Mouse (Mus musculus) gastrocnemius, postnatal 36 days (tissue): ENCODE data around the gene Tsacc. TPM values are rescaled to one million over a fixed set of nuclear protein-coding genes. Genes with fewer than 3 reads are reported as not detected.
"Not testable (repeated sequence)": the region's sequence is repeated elsewhere in the genome, so short reads cannot be mapped to it uniquely, and the experiment has no call there.

Experiments
- DNase-seq, 2 experiments: peaks; one replicate each; pipeline ENCODE4 v3.0.0; 2022
- intact Hi-C: fragments of 180-260 bp; cut with DNase I; formaldehyde crosslinking; loops from one replicate; pipeline ENCODE4 v1.15.1; 2025
- total RNA-seq, 2 experiments: library from RNA; stranded (reverse); gene quantifications; 2 replicates each; pipeline ENCODE4 v1.2.3; 2021

Gene Tsacc
- total RNA-seq, 2 experiments from 2014 or later = 4.2 to 5.3 TPM

GRCm38 (mm10) chr3:88287110-88287509, 9.7 kb downstream of the Tsacc start, which contains the start of gene Gm38392:
Gene Gm38392, minus strand, starts transcription at chr3:88287210.
- DNase-seq = no peak
- intact Hi-C loops = no loop called here

- intact Hi-C loops, DNase-seq: not testable (repeated sequence)
Observed at GRCm38 (mm10) chr3:88285565-88285895, 11.3 kb downstream of the Tsacc start.

GRCm38 (mm10) chr3:88284815-88285564, 11.8 kb downstream of the Tsacc start:
- DNase-seq, intact Hi-C loops: not testable (repeated sequence)

- intact Hi-C loops, DNase-seq: not testable (repeated sequence)
Observed at GRCm38 (mm10) chr3:88281141-88281916, 15.5 kb downstream of the Tsacc start.

- DNase-seq = no peak
- intact Hi-C loops = no loop called here
Observed at GRCm38 (mm10) chr3:88280035-88280434, 16.8 kb downstream of the Tsacc start.

GRCm38 (mm10) chr3:88276529-88277143, 20.2 kb downstream of the Tsacc start:
- no peak for DNase-seq
- intact Hi-C loops = no loop called here

- no peak for DNase-seq
- intact Hi-C loops = no loop called here
Observed at GRCm38 (mm10) chr3:88276121-88276520, 20.7 kb downstream of the Tsacc start.

GRCm38 (mm10) chr3:88274002-88274401, 22.8 kb downstream of the Tsacc start:
- intact Hi-C loops = no loop called here
- no peak for DNase-seq

- DNase-seq = no peak
- intact Hi-C loops = no loop called here
Observed at GRCm38 (mm10) chr3:88271859-88272258, 24.9 kb downstream of the Tsacc start.

GRCm38 (mm10) chr3:88271298-88271697, 25.5 kb downstream of the Tsacc start:
- DNase-seq, intact Hi-C loops: not testable (repeated sequence)

GRCm38 (mm10) chr3:88268991-88269390, 27.8 kb downstream of the Tsacc start:
- no peak for DNase-seq
- intact Hi-C loops = no loop called here

GRCm38 (mm10) chr3:88268014-88268413, 28.8 kb downstream of the Tsacc start:
- DNase-seq, intact Hi-C loops: not testable (repeated sequence)

GRCm38 (mm10) chr3:88262346-88262745, 34.5 kb downstream of the Tsacc start:
- intact Hi-C loops = no loop called here
- DNase-seq = no peak

- intact Hi-C loops = no loop called here
- DNase-seq = no peak
Observed at GRCm38 (mm10) chr3:88256382-88256781, 40.4 kb downstream of the Tsacc start.

GRCm38 (mm10) chr3:88255950-88256349, 40.8 kb downstream of the Tsacc start:
- DNase-seq = no peak
- intact Hi-C loops = no loop called here

- no peak for DNase-seq
- intact Hi-C loops = no loop called here
Observed at GRCm38 (mm10) chr3:88254268-88254926, 42.4 kb downstream of the Tsacc start, which contains the start of gene Rhbg. Gene Rhbg, minus strand, starts transcription at chr3:88254709.

GRCm38 (mm10) chr3:88252739-88253138, 44.1 kb downstream of the Tsacc start:
- intact Hi-C loops = no loop called here

GRCm38 (mm10) chr3:88248406-88248805, 48.4 kb downstream of the Tsacc start:
- no peak for DNase-seq
- intact Hi-C loops = no loop called here

More at GRCm38 (mm10) chr3:88252739-88253138, 44.1 kb downstream of the Tsacc start:
- no peak for DNase-seq

- intact Hi-C loops = no loop called here
- DNase-seq = no peak
Observed at GRCm38 (mm10) chr3:88247666-88248065, 49.1 kb downstream of the Tsacc start.

GRCm38 (mm10) chr3:88245811-88246210, 51.0 kb downstream of the Tsacc start:
- peak; percentile 47 to 55 for DNase-seq
- intact Hi-C loops = no loop called here

- DNase-seq = no peak
- intact Hi-C loops = loop anchor here (5.0 kb wide), 1 partner anchor 222 kb away; no protein-coding TSS in a partner anchor
Observed at GRCm38 (mm10) chr3:88244071-88244470, 52.7 kb downstream of the Tsacc start.
